Mouse (Mus musculus) liver, adult 2 months (tissue): ENCODE measurements around the gene 1500011B03Rik.

ENCODE experiments used
- CTCF ChIP-seq: fragments of 200-500 bp; IDR thresholded peaks from 2 replicates; pipeline ENCODE4 v1.5.1; 2011; ENCODE audit warnings: low read depth, low read length, control low read depth
- POLR2A ChIP-seq: fragments of 200-500 bp; IDR thresholded peaks from 2 replicates; pipeline ENCODE4 v1.6.1; 2011; ENCODE audit warnings: low read length, control low read depth; ENCODE audit not compliant: insufficient read depth; ENCODE audit errors: extremely low read depth

DNA sequence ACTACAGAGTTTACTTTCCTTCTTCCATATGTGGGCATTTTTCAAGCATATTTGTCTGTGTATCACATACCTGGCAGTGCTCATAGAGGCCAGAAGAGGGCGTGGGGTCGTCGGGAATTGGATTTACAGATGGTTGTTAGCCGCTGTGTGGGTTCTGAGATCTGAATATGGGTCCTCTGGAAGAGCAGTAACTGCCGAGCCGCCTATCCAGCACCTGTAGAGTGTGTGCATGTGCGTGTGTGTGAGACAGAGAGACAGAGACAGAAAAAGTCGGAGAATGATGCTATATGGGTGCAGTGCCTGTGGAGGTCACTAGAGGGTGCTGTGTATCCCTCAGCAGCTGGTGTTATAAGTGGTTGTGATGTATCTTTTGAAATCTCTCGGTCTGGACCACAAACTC is 929 bp upstream of the 1500011B03Rik start:
- no peak for TF ChIP-seq POLR2A
- TF ChIP-seq CTCF: peak; percentile 64
